ENCODE assay signal across 31 mouse cellular contexts in genomic region chr8:104826912-104827311, GRCm38 (mm10). TPM values are rescaled to one million over a fixed set of nuclear protein-coding genes. Genes with fewer than 3 reads are reported as not detected.
A peak's percentile ranks its signal among the peaks of the same experiment; 100 is the strongest.
DNase-seq lines count a peak whose midpoint lies in the region; ATAC-seq and TF ChIP-seq lines count a peak whose summit lies in the region.
"Had no signal": no experiment of that assay in that cellular context is flagged by ENCODE, and none has a peak within 500 bp of the region (broad histone marks: within the 10 kb centered on the region; RNA-seq: fewer than 3 reads in every experiment).

No protein-coding gene starts in this region.

- 0 out of 2 replicates have a peak, but pooled peaks cover 3% of the 10 kb centered on the region for H3K4me1 ChIP-seq in lung, adult 2 months (ENCODE audit: control insufficient read depth, insufficient read depth, low read length)
- H3K4me1 ChIP-seq: embryonic facial prominence, embryonic 12.5 days; liver, embryonic 12.5 days; lung, embryonic 15.5 days; midbrain, embryonic 10.5 days; neural tube, embryonic 15.5 days had no signal

- 39% methylated on average over 1 of the region's 1 CpGs for WGBS in lung, adult 2 months

- H3K4me3 ChIP-seq in lung, adult 2 months (replicated peaks; ENCODE audit: extremely low read depth, low read depth, low read length) = no peak overlapping the region
- H3K4me3 ChIP-seq: embryonic facial prominence, embryonic 12.5 days; gastrocnemius, adult 2 months; layer of hippocampus, adult 2 months; liver, embryonic 12.5 days; lung, embryonic 15.5 days; midbrain, embryonic 10.5 days; neural tube, embryonic 15.5 days had no signal

- DNase-seq in gastrocnemius, adult 18-20 months (ENCODE audit: low spot score) = peak; percentile 27
- no peak for DNase-seq in gastrocnemius, postnatal 36 days
- DNase-seq in kidney, adult 9 months = peak; percentile 13
- no peak for DNase-seq in kidney, adult 18-20 months
- peak; percentile 24 for DNase-seq in lung, postnatal 10 days
- DNase-seq in lung, adult 2 months = no peak
- DNase-seq in right cerebral cortex, adult 2 months (ENCODE audit: low spot score in 2 of 2) = no peak
- DNase-seq: adrenal gland, adult 8-10 months; cerebellum, adult 18-20 months; cerebellum, postnatal 14 days; gastrocnemius, adult 2 months; right cerebral cortex, adult 18-20 months; thymus, adult 2 months; thymus, postnatal 4 days had no signal

- no peak for TF ChIP-seq CTCF in lung, adult 2 months (IDR thresholded peaks at IDR 0.05; ENCODE audit: insufficient read depth, low read length)

- intact Hi-C loops in gastrocnemius, postnatal 36 days (cut with DNase I) = no loop called here

- peak; percentile 64; the same call in 1 of the 2 replicates for ATAC-seq in megakaryocyte progenitor cell, adult 5-6 weeks (replicated peaks; ENCODE audit: poor library complexity)
- ATAC-seq: inflammation-experienced regulatory T-cells, adult 6 months; liver, embryonic 12.5 days; midbrain, embryonic 16.5 days had no signal

- TF ChIP-seq POLR2A in lung, adult 2 months (IDR thresholded peaks at IDR 0.05; ENCODE audit: borderline replicate concordance, extremely low read depth, low read depth, low read length) = no peak

RNA-seq across cellular contexts. Expression of gene Ces2b, which starts 4.5 kb away (rescaled TPM):
- total RNA-seq in gastrocnemius, adult 18-20 months (2021) = under 1 TPM; 0.14 to 0.19 TPM
- under 1 TPM; 0.15 to 0.17 TPM for total RNA-seq in gastrocnemius, postnatal 36 days (2021)
- 1.9 and 2.0 TPM in 2 replicates for polyA plus RNA-seq in lung, adult 2 months (2012; rRNA removed)
- total RNA-seq in megakaryocyte progenitor cell, adult 5-6 weeks (2015) = not detected in 2 replicates
- 0.20 and 0.21 TPM in 2 replicates for total RNA-seq in megakaryocyte progenitor cell, adult 5-6 weeks (2017)
- total RNA-seq: ES-E14; layer of hippocampus, adult 2 months had no signal
- polyA plus RNA-seq: heart, embryonic 14.5 days; midbrain, embryonic 10.5 days had no signal

RNA-seq across cellular contexts. Expression of gene Ces2c, which starts 20.0 kb away (rescaled TPM):
- under 1 TPM; 0.34 to 0.62 TPM for total RNA-seq in gastrocnemius, adult 18-20 months (2021)
- 1 to 10 TPM in 1 of 2 experiments, under 1 TPM in 1; 0.20 to 1.3 TPM for total RNA-seq in gastrocnemius, postnatal 36 days (2021)
- 0.30 and 1.2 TPM in 2 replicates for polyA plus RNA-seq in lung, adult 2 months (2012; rRNA removed)
- total RNA-seq in megakaryocyte progenitor cell, adult 5-6 weeks (2015) = not detected in 2 replicates
- not detected in 2 replicates for total RNA-seq in megakaryocyte progenitor cell, adult 5-6 weeks (2017)
- total RNA-seq: adrenal gland, adult 8-10 months; ES-E14; heart, postnatal 25 days; layer of hippocampus, adult 2 months; layer of hippocampus, postnatal 25 days had no signal
- polyA plus RNA-seq: embryonic facial prominence, embryonic 12.5 days; forebrain, embryonic 11.5 days; heart, embryonic 14.5 days; hindbrain, embryonic 14.5 days; kidney, embryonic 16.5 days; limb, embryonic 11.5 days; liver, embryonic 12.5 days; lung, embryonic 15.5 days; midbrain, embryonic 10.5 days; midbrain, embryonic 16.5 days; neural tube, embryonic 15.5 days had no signal

Comparison
In these comparisons a context has a peak if more than half of its experiments do, and no peak if none do; other contexts are left out.
1. DNase-seq: peak in gastrocnemius, adult 18-20 months (single experiment), kidney, adult 9 months (single experiment) and lung, postnatal 10 days (single experiment); none in gastrocnemius, postnatal 36 days (0 of 2), kidney, adult 18-20 months (single experiment), lung, adult 2 months (single experiment) and right cerebral cortex, adult 2 months (0 of 2).